Mouse (Mus musculus) brain, adult 2 months (tissue): ENCODE data around the gene 4933406M09Rik.

Experiments used
- DNase-seq: peaks from one replicate; pipeline ENCODE4 v3.0.0; 2011; ENCODE audit warnings: low read depth, low spot score

4933406M09Rik gene

GRCm38 (mm10) chr1:134433002-134433401, 47.3 kb downstream of the 4933406M09Rik start:
- no peak for DNase-seq

GRCm38 (mm10) chr1:134433473-134433872, 47.7 kb downstream of the 4933406M09Rik start:
- no peak for DNase-seq

DNA sequence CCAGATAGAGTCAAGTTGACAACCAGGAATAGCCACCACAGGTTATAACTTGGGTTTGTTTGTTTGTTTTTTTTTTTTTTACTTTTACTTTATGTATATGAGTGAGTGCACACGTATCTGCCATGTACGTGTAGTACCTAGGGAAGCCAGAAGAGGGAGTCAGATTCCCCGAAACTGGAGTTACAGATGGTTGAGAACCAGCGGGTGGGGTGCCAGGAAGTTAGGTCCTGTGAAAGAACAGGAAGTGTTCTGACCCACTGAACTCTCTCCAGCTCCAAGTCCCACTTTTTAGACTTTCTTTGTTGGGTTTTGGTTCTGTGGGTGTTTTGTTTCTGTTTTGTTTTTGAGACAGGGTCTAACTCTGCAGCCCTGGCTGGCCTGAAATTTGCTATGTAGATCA, 49.7 kb downstream of the 4933406M09Rik start:
- peak; percentile 21 for DNase-seq

DNA sequence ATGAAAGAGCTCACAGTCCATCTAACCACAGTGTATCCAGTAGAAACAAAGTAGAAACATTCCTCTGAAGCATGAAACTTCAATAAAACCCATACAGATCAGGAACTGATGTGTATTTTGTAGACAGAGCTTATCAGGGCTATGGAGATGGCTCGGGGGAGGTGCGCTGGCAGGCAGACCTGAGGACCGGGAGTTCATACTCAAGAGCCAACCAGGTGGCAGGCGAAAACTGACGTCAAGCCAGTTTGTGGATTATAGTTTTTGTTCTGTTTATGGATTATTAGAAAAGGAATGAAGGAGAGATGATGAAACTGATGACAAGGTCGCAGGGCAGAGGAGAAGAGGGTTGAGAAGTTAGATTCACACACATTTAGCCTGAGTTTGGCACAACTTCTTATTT, 54.7 kb downstream of the 4933406M09Rik start:
- no peak for DNase-seq
